ENCODE assay signal across 11 mouse cellular contexts in the genomic region with DNA sequence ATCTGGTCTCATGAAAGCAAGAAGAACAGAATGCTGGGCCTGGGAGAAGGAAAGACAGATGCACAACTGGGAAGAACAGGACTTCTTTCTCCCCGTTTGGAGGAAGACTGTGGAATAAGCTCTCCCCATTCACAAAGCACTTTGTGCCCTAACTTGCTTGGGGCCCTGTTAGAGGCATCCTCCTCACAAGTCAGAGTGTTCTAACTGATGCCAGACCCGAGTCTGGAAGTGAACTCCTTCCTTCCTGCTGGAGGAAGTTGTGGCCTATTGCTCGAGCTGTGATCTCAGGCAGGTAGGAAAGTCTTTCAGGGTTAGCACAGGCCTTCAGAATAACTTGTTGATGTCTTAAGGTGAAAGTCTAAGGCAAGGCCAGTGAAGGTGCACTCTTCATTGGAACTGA.
"Had no signal": no experiment of that assay in that cellular context is flagged by ENCODE, and none has a peak within 500 bp of the region (broad histone marks: within the 10 kb centered on the region; RNA-seq: fewer than 3 reads in every experiment).

No protein-coding gene starts in this region.

- H3K4me3 ChIP-seq: limb, embryonic 15.5 days; midbrain, embryonic 13.5 days; neural tube, embryonic 15.5 days; stomach, embryonic 15.5 days had no signal

- ATAC-seq: intestine, postnatal 0 days; midbrain, embryonic 13.5 days had no signal

- H3K36me3 ChIP-seq: neural tube, embryonic 15.5 days had no signal

- DNase-seq: kidney, adult 8-10 months; kidney, postnatal 36 days; layer of hippocampus, adult 9-11 months; layer of hippocampus, postnatal 36 days; right cerebral cortex, adult 18-20 months had no signal

- H3K27ac ChIP-seq: limb, embryonic 15.5 days; liver, embryonic 14.5 days; midbrain, embryonic 13.5 days; neural tube, embryonic 15.5 days; stomach, embryonic 15.5 days had no signal

- H3K27me3 ChIP-seq: limb, embryonic 15.5 days; midbrain, embryonic 13.5 days; neural tube, embryonic 15.5 days; stomach, embryonic 15.5 days had no signal

- H3K4me1 ChIP-seq: limb, embryonic 15.5 days; midbrain, embryonic 13.5 days; neural tube, embryonic 15.5 days; stomach, embryonic 15.5 days had no signal
